Mouse (Mus musculus): ENCODE measurements at regions not wholly inside any gene's neighbourhood (a gene's known extent, or its start where the extent isn't known, plus 50 kb on each side); places are given as distances from the start of the nearest gene placed in this dataset.
A peak's percentile ranks its signal among the peaks of the same experiment; 100 is the strongest.
"Not testable (repeated sequence)": the region's sequence is repeated elsewhere in the genome, so short reads cannot be mapped to it uniquely, and the experiment has no call there.

DNA sequence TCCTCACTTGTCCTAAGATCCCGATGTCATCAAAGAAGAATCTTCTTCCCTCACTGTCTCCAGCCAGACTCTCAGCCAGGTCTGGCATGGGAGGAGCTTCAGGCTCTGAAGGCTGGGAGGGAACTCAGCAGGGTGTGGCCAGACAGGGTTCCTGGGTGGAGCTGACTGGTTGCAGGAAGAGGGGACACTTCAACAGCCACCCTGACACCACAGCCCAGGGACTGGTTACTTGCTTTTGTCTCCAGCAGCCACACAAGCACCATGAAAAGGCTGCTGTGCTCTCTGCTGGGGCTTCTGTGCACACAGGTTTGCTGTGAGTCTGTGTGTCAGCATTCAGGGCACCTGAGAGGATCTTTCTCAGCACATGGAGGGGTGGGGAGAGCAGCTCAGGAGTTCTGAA is 577.0 kb upstream of the Olfr1507 start:
- H3K27me3 ChIP-seq (replicated peaks; ENCODE audit: control insufficient read depth, insufficient read depth, low read length); DNase-seq (ENCODE audit: low spot score); H3K4me2 ChIP-seq (ENCODE audit: low read length); H3K27ac ChIP-seq (ENCODE audit: low read depth, low read length); H3K9me3 ChIP-seq (replicated peaks; ENCODE audit: control insufficient read depth, low read length); ATAC-seq; H3K9ac ChIP-seq (ENCODE audit: low read length); H3K4me3 ChIP-seq (ENCODE audit: low read depth, low read length); H3K4me1 ChIP-seq (ENCODE audit: control insufficient read depth, insufficient read depth, low read length); H3K36me3 ChIP-seq (ENCODE audit: control insufficient read depth, insufficient read depth, low read length): not testable (repeated sequence)
- WGBS = no CpG with 5 or more reads among the region's 1 CpGs

DNA sequence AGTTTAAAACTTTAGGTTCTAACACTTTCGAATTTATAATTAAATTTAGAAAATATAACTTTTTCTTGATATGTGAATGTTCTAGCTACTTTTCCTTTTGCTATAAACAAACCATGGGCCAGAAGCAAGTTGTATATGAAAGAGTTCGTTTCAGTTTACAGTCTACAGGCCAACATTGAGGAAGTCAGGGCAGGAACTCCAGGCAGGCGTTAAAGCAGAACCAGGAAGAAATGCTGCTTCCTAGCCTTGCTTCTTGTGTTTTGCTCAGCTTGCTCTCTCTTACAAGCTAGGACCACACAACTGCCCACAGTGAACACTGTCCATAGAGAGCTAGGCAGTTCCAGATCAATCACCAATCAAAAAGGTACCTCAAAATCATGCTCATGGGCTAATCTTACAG is 558.9 kb upstream of the Olfr1507 start:
- not testable (repeated sequence) for H3K36me3 ChIP-seq (ENCODE audit: control insufficient read depth, insufficient read depth, low read length); H3K9ac ChIP-seq (ENCODE audit: low read length); H3K27ac ChIP-seq (ENCODE audit: low read depth, low read length); H3K27me3 ChIP-seq (replicated peaks; ENCODE audit: control insufficient read depth, insufficient read depth, low read length); DNase-seq (ENCODE audit: low spot score); H3K4me3 ChIP-seq (ENCODE audit: low read depth, low read length); H3K9me3 ChIP-seq (replicated peaks; ENCODE audit: control insufficient read depth, low read length); H3K4me2 ChIP-seq (ENCODE audit: low read length); H3K4me1 ChIP-seq (ENCODE audit: control insufficient read depth, insufficient read depth, low read length); ATAC-seq
- 84% methylated on average over 2 of the region's 3 CpGs for WGBS

DNA sequence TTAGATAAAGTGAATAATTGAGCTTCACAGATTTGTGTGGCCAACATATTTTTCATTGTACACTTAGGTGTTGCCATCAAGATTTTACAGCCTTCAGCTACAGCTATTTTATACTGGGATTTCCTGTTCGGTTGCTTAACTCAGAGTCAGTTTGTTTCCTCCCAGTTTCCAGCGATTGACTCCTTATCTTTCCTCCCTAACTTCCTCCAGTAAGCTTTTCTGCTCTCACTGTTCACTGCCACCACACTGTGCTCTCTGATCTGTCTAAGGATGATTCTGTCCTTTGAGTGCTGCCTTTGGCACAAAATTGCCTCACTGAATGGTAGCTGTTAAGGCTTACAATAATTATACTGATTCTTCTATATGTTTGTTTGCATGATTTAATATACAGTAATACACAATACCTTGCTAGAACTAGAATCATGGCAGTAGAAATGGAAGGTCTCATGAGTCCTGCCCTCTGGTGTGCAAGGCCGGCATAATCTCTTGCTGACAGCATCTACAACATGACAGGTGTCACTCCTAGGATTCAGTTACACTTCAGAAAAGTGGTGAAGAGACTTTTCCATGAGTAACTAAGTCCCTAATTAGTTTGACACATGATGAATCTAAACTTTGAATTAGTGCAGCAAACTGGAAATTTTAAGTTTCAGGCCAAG is 558.0 kb upstream of the Olfr1507 start:
- WGBS = 96% methylated on average over 2 of the region's 3 CpGs
- H3K27ac ChIP-seq (ENCODE audit: low read depth, low read length); DNase-seq (ENCODE audit: low spot score); H3K4me2 ChIP-seq (ENCODE audit: low read length); ATAC-seq; H3K27me3 ChIP-seq (replicated peaks; ENCODE audit: control insufficient read depth, insufficient read depth, low read length); H3K4me3 ChIP-seq (ENCODE audit: low read depth, low read length); H3K36me3 ChIP-seq (ENCODE audit: control insufficient read depth, insufficient read depth, low read length); H3K9me3 ChIP-seq (replicated peaks; ENCODE audit: control insufficient read depth, low read length); H3K4me1 ChIP-seq (ENCODE audit: control insufficient read depth, insufficient read depth, low read length); H3K9ac ChIP-seq (ENCODE audit: low read length): not testable (repeated sequence)

DNA sequence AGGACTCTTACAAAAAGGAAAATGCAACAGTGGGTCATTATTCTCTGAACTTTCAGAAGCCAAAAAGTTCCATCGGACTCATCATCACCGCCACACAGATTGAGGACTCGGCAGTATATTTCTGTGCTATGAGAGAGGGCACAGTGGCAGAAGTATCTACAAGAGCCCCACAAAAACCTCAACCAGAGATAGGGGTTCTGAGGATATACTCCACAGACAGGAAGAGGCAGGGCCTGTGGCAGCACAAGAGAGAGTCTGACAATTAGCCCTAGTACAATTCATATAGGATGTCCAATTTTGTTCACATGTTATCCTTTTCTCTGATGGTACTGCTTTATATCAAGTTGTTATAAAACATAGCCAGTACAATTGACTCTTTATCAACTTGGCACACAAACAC is 552.1 kb upstream of the Olfr1507 start:
- not testable (repeated sequence) for H3K36me3 ChIP-seq (ENCODE audit: control insufficient read depth, insufficient read depth, low read length); H3K27ac ChIP-seq (ENCODE audit: low read depth, low read length); H3K9me3 ChIP-seq (replicated peaks; ENCODE audit: control insufficient read depth, low read length); H3K9ac ChIP-seq (ENCODE audit: low read length); DNase-seq (ENCODE audit: low spot score); H3K4me3 ChIP-seq (ENCODE audit: low read depth, low read length); H3K4me2 ChIP-seq (ENCODE audit: low read length); H3K27me3 ChIP-seq (replicated peaks; ENCODE audit: control insufficient read depth, insufficient read depth, low read length); H3K4me1 ChIP-seq (ENCODE audit: control insufficient read depth, insufficient read depth, low read length); ATAC-seq
- 87% methylated on average over 3 of the region's 3 CpGs for WGBS

DNA sequence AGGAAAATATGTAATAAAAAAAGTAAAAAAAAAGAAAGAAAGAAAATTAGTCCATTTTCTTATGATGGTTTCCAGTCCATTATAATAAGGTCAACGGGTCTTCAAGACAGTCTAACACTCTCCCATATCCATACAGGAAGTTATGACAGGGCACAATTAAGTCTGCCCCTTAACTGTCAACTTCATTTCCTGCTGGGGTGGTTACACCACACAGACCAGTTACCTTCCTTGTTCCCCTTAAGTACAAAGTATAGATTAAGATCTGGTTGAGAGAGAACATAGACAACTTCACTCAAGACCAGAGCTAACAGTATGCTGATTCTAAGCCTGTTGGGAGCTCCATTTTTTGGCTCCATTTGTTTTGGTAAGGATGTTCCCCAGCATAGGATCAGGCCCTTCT is 551.4 kb upstream of the Olfr1507 start:
- not testable (repeated sequence) for H3K4me2 ChIP-seq (ENCODE audit: low read length); H3K4me3 ChIP-seq (ENCODE audit: low read depth, low read length); H3K36me3 ChIP-seq (ENCODE audit: control insufficient read depth, insufficient read depth, low read length); H3K4me1 ChIP-seq (ENCODE audit: control insufficient read depth, insufficient read depth, low read length); H3K9me3 ChIP-seq (replicated peaks; ENCODE audit: control insufficient read depth, low read length); ATAC-seq; H3K27ac ChIP-seq (ENCODE audit: low read depth, low read length); H3K9ac ChIP-seq (ENCODE audit: low read length); DNase-seq (ENCODE audit: low spot score); H3K27me3 ChIP-seq (replicated peaks; ENCODE audit: control insufficient read depth, insufficient read depth, low read length)
- WGBS = 81% methylated on average over 1 of the region's 1 CpGs

DNA sequence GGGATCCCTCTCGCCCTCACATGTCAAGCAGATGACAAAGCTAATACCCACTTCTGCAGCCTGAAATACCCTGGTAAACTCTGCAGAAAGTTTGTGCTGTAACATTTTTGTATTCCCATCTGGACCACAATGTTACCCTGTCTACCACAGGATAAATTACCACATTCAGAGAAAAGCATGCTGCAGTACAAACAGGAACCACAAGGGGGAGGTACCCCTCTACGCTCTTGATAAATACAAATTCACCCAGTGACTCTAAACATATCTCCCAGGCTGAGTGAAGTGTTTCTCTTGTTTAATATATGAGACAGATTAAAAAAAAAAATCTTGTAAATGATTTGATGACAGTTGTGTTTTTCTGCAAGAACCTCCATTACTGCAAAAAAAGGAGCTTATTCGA is 549.8 kb upstream of the Olfr1507 start:
- not testable (repeated sequence) for H3K9me3 ChIP-seq (replicated peaks; ENCODE audit: control insufficient read depth, low read length); ATAC-seq; H3K4me3 ChIP-seq (ENCODE audit: low read depth, low read length); H3K27ac ChIP-seq (ENCODE audit: low read depth, low read length); H3K9ac ChIP-seq (ENCODE audit: low read length); H3K36me3 ChIP-seq (ENCODE audit: control insufficient read depth, insufficient read depth, low read length); H3K4me1 ChIP-seq (ENCODE audit: control insufficient read depth, insufficient read depth, low read length); H3K4me2 ChIP-seq (ENCODE audit: low read length); H3K27me3 ChIP-seq (replicated peaks; ENCODE audit: control insufficient read depth, insufficient read depth, low read length)
- WGBS = 81% methylated on average over 3 of the region's 3 CpGs
- peak; percentile 16 for DNase-seq (ENCODE audit: low spot score)

DNA sequence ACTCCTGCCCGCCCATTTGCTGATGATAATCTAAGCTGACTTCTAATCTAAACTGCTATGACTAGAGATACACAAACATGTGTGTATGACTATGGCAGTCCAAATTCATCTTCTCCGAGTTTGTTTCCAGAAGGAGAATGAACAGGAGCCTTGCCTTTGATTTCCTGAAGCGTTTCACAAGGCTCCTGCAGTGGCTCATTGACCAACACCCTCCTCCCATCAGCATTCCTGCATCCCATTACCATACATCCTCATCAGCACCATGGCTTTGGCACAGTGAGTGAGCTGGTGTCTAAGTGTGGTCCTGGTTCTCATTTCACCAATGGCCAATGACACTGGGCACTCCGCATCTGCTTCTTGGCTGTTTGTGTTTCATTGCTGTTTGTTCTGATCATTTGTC is 548.6 kb upstream of the Olfr1507 start:
- H3K9me3 ChIP-seq (replicated peaks; ENCODE audit: control insufficient read depth, low read length); H3K4me3 ChIP-seq (ENCODE audit: low read depth, low read length); ATAC-seq; H3K4me1 ChIP-seq (ENCODE audit: control insufficient read depth, insufficient read depth, low read length); H3K27ac ChIP-seq (ENCODE audit: low read depth, low read length); H3K36me3 ChIP-seq (ENCODE audit: control insufficient read depth, insufficient read depth, low read length); H3K9ac ChIP-seq (ENCODE audit: low read length); DNase-seq (ENCODE audit: low spot score); H3K27me3 ChIP-seq (replicated peaks; ENCODE audit: control insufficient read depth, insufficient read depth, low read length); H3K4me2 ChIP-seq (ENCODE audit: low read length): not testable (repeated sequence)
- WGBS = 72% methylated on average over 3 of the region's 4 CpGs

DNA sequence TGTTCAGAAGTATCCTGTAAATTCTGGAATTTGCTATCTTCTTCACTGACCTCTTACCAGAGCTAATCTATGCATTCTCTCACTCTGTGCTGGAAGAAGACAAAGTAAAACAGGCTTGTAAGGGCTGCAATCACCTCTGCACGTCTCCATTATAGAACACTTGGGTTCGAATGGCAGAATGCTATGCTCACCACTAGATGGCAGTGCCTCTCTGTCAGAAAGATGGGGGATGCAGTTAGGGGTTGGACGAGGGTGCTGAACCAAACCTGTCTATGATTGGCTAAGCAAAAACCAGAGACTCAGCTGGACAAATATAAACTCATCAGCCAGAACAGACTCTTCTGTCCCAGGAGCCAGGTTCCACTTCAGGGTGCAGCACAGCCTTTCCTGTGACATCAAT is 546.5 kb upstream of the Olfr1507 start:
- H3K27ac ChIP-seq (ENCODE audit: low read depth, low read length); ATAC-seq; H3K4me2 ChIP-seq (ENCODE audit: low read length); H3K9me3 ChIP-seq (replicated peaks; ENCODE audit: control insufficient read depth, low read length); H3K27me3 ChIP-seq (replicated peaks; ENCODE audit: control insufficient read depth, insufficient read depth, low read length); H3K4me3 ChIP-seq (ENCODE audit: low read depth, low read length); H3K36me3 ChIP-seq (ENCODE audit: control insufficient read depth, insufficient read depth, low read length); H3K9ac ChIP-seq (ENCODE audit: low read length); H3K4me1 ChIP-seq (ENCODE audit: control insufficient read depth, insufficient read depth, low read length): not testable (repeated sequence)
- 25% methylated on average over 3 of the region's 3 CpGs for WGBS
- DNase-seq (ENCODE audit: low spot score) = peak; percentile 7

DNA sequence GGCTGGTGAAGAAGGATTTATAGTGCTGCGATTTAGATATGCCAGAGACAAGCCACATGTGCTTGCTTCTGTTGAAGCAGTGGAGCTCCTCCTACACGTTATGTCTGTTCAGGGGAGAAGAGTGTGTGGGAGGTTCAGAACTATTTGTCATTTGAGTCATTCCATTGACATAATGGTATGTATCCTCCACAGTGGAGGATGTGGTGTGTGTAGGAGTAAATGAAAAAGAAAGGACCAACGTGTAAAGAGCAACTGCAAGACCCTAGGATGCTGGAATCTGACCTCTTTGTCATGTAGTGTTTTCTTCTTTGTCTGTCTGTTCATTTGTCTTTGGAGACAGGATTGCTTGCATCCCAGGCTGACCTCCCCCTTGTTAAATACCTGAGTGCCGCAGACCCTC is 543.9 kb upstream of the Olfr1507 start:
- H3K9ac ChIP-seq (ENCODE audit: low read length); DNase-seq (ENCODE audit: low spot score); H3K4me3 ChIP-seq (ENCODE audit: low read depth, low read length); H3K4me2 ChIP-seq (ENCODE audit: low read length); H3K36me3 ChIP-seq (ENCODE audit: control insufficient read depth, insufficient read depth, low read length); H3K27me3 ChIP-seq (replicated peaks; ENCODE audit: control insufficient read depth, insufficient read depth, low read length); ATAC-seq; H3K9me3 ChIP-seq (replicated peaks; ENCODE audit: control insufficient read depth, low read length); H3K4me1 ChIP-seq (ENCODE audit: control insufficient read depth, insufficient read depth, low read length); H3K27ac ChIP-seq (ENCODE audit: low read depth, low read length): not testable (repeated sequence)
- WGBS = 82% methylated on average over 4 of the region's 4 CpGs

Measured in forebrain, embryonic 14.5 days (tissue).